Mouse (Mus musculus) midbrain, embryonic 11.5 days (tissue): ENCODE data around the gene Rfwd3. TPM values are rescaled to one million over a fixed set of nuclear protein-coding genes. Genes with fewer than 3 reads are reported as not detected.

Experiments used
- ATAC-seq: fragments of 200-750 bp; cut with Nextera tagmentation; 2 replicates; pipeline ENCODE4 v1.8.0; 2017; ENCODE audit warnings: moderate TSS enrichment, moderate library complexity; ENCODE audit not compliant: low FRiP score
- DNase-seq: peaks from one replicate; pipeline ENCODE4 v3.0.0; 2015; ENCODE audit warnings: low spot score; ENCODE audit errors: missing footprints
- H3K27ac ChIP-seq: fragments of 300-500 bp; sonication (generic); 2 replicates; pipeline ENCODE4 v1.5.1; 2014; ENCODE audit warnings: low read depth, low read length
- H3K27me3 ChIP-seq: fragments of 300-500 bp; sonication (generic); 2 replicates; pipeline ENCODE4 v1.6.1; 2014; ENCODE audit warnings: mild to moderate bottlenecking, low read length, moderate library complexity, mixed read lengths; ENCODE audit not compliant: control insufficient read depth, insufficient read depth
- H3K36me3 ChIP-seq: fragments of 300-500 bp; sonication (generic); 2 replicates; pipeline ENCODE4 v1.6.1; 2014; ENCODE audit warnings: mild to moderate bottlenecking, low read length, moderate library complexity, mixed read lengths; ENCODE audit not compliant: control insufficient read depth, insufficient read depth
- H3K4me1 ChIP-seq: fragments of 300-500 bp; sonication (generic); 2 replicates; pipeline ENCODE4 v1.6.1; 2014; ENCODE audit warnings: low read length; ENCODE audit not compliant: control insufficient read depth, insufficient read depth
- H3K4me2 ChIP-seq: fragments of 300-500 bp; sonication (generic); 2 replicates; pipeline ENCODE4 v1.6.1; 2014; ENCODE audit warnings: mild to moderate bottlenecking, moderate library complexity
- H3K4me3 ChIP-seq: fragments of 300-500 bp; sonication (generic); 2 replicates; pipeline ENCODE4 v1.5.1; 2014; ENCODE audit warnings: low read depth, low read length
- H3K9ac ChIP-seq: fragments of 300-500 bp; sonication (generic); 2 replicates; pipeline ENCODE4 v1.6.1; 2014; ENCODE audit warnings: low read length
- H3K9me3 ChIP-seq: fragments of 300-500 bp; sonication (generic); 2 replicates; pipeline ENCODE4 v1.6.1; 2016; ENCODE audit warnings: low read length; ENCODE audit not compliant: control insufficient read depth
- WGBS: fragments of 180-500 bp; shearing (Covaris S2); extraction: QIAGEN DNeasy Blood & Tissue Kit; methylation state at CpG from one replicate; pipeline ENCODE4 v1.1.7; 2014; 5-methylcytosine and 5-hydroxymethylcytosine counted together
- polyA plus RNA-seq: library from polyadenylated mRNA; unstranded; fragments of >200 nt; fragmentation: Nextera tagmentation; extraction: Ambion mirVana; gene quantifications from 2 replicates; pipeline ENCODE4 v1.2.1, GENCODE M21; 2014

Gene Rfwd3
- polyA plus RNA-seq = 91.4 and 93.6 TPM in 2 replicates

- 0% methylated on average over 63 of the region's 67 CpGs for WGBS
- DNase-seq = peak; percentile 99
- Histone ChIP-seq H3K27ac (peak within 1 kb of the TSS; percentile 72), H3K4me2 (peak within 1 kb of the TSS; percentile 62), H3K27me3 (no peaks in the 10 kb centered on the region), H3K9ac (peak within 1 kb of the TSS; percentile 82), H3K36me3 (peaks cover 3% of the 10 kb centered on the region; the same call in 1 of the 2 replicates), H3K4me3 (peak within 1 kb of the TSS; percentile 76), H3K4me1 (peaks cover 8% of the 10 kb centered on the region; the same call in 1 of the 2 replicates), H3K9me3 (no peaks in the 10 kb centered on the region)
- peak; percentile 99 for ATAC-seq
These were observed at the start of gene Rfwd3 for GRCm38 (mm10) chr8:111299821-111300568. Gene Rfwd3 (minus strand): TSS chr8:111300222.

GRCm38 (mm10) chr8:111343225-111343624 is 43.2 kb upstream of the Rfwd3 start:
- Histone ChIP-seq H3K9me3 (no peaks in the 10 kb centered on the region), H3K4me3 (no peak overlapping the region), H3K9ac (no peak overlapping the region), H3K36me3 (no peaks in the 10 kb centered on the region), H3K4me2 (no peak overlapping the region), H3K4me1 (no peaks in the 10 kb centered on the region), H3K27me3 (peaks cover 3% of the 10 kb centered on the region; the same call in 1 of the 2 replicates), H3K27ac (no peak overlapping the region)
- no peak for ATAC-seq
- DNase-seq = peak; percentile 91
- 20% methylated on average over 5 of the region's 5 CpGs for WGBS

- Histone ChIP-seq H3K27ac (no peak overlapping the region), H3K9me3 (no peaks in the 10 kb centered on the region), H3K4me1 (peaks cover 3% of the 10 kb centered on the region; the same call in 1 of the 2 replicates), H3K4me3 (no peak overlapping the region), H3K36me3 (no peaks in the 10 kb centered on the region), H3K4me2 (no peak overlapping the region), H3K27me3 (peaks cover 13% of the 10 kb centered on the region), H3K9ac (no peak overlapping the region)
- no peak for DNase-seq
- WGBS = 75% methylated on average over 3 of the region's 3 CpGs
- no peak for ATAC-seq
These were observed 40.2 kb upstream of the Rfwd3 start for GRCm38 (mm10) chr8:111340186-111340585.

- ATAC-seq = no peak
- WGBS = 49% methylated on average over 12 of the region's 12 CpGs
- no peak overlapping the region for H3K9ac ChIP-seq
These were observed 38.6 kb upstream of the Rfwd3 start for GRCm38 (mm10) chr8:111338370-111339208.

GRCm38 (mm10) chr8:111337890-111338347 is 37.9 kb upstream of the Rfwd3 start, which contains the start of gene Mlkl:
Gene Mlkl (minus strand): TSS chr8:111338177.
- Histone ChIP-seq H3K36me3 (no peaks in the 10 kb centered on the region), H3K27ac (no peak within 1 kb of the TSS), H3K9ac (peak within 1 kb of the TSS; percentile 41), H3K4me1 (peaks cover 3% of the 10 kb centered on the region; the same call in 1 of the 2 replicates), H3K4me2 (peak within 1 kb of the TSS; percentile 75), H3K4me3 (peak within 1 kb of the TSS; percentile 37), H3K9me3 (no peaks in the 10 kb centered on the region), H3K27me3 (peaks cover 13% of the 10 kb centered on the region)
- WGBS = 1% methylated on average over 29 of the region's 29 CpGs
- DNase-seq (peak; percentile 95), ATAC-seq (no peak)

More at GRCm38 (mm10) chr8:111338370-111339208, 38.6 kb upstream of the Rfwd3 start:
- peaks cover 13% of the 10 kb centered on the region for H3K27me3 ChIP-seq
- peaks cover 3% of the 10 kb centered on the region; the same call in 1 of the 2 replicates for H3K4me1 ChIP-seq
- no peak for DNase-seq
- H3K36me3 ChIP-seq = no peaks in the 10 kb centered on the region
- peak overlapping the region; percentile 37 for H3K4me3 ChIP-seq
- H3K27ac ChIP-seq = no peak overlapping the region
- H3K4me2 ChIP-seq = peak overlapping the region; percentile 75
- H3K9me3 ChIP-seq = no peaks in the 10 kb centered on the region

GRCm38 (mm10) chr8:111337311-111337889 is 37.4 kb upstream of the Rfwd3 start:
- ATAC-seq (no peak), DNase-seq (no peak)
- Histone ChIP-seq H3K9me3 (no peaks in the 10 kb centered on the region), H3K4me2 (peak overlapping the region; percentile 75), H3K9ac (peak overlapping the region; percentile 41), H3K27me3 (peaks cover 13% of the 10 kb centered on the region), H3K4me1 (peaks cover 3% of the 10 kb centered on the region; the same call in 1 of the 2 replicates), H3K36me3 (no peaks in the 10 kb centered on the region), H3K4me3 (peak overlapping the region; percentile 37), H3K27ac (no peak overlapping the region)
- WGBS = 32% methylated on average over 17 of the region's 17 CpGs

GRCm38 (mm10) chr8:111336692-111337091 is 36.7 kb upstream of the Rfwd3 start:
- 81% methylated on average over 4 of the region's 4 CpGs for WGBS
- Histone ChIP-seq H3K9ac (no peak overlapping the region), H3K36me3 (no peaks in the 10 kb centered on the region), H3K4me2 (no peak overlapping the region), H3K9me3 (no peaks in the 10 kb centered on the region), H3K27me3 (peaks cover 13% of the 10 kb centered on the region), H3K27ac (no peak overlapping the region), H3K4me3 (no peak overlapping the region), H3K4me1 (peaks cover 3% of the 10 kb centered on the region; the same call in 1 of the 2 replicates)
- DNase-seq (no peak), ATAC-seq (no peak)

- Histone ChIP-seq H3K9ac (no peak overlapping the region), H3K9me3 (no peaks in the 10 kb centered on the region), H3K4me1 (no peaks in the 10 kb centered on the region), H3K4me2 (no peak overlapping the region), H3K36me3 (no peaks in the 10 kb centered on the region), H3K27me3 (no peaks in the 10 kb centered on the region), H3K4me3 (no peak overlapping the region), H3K27ac (no peak overlapping the region)
- no peak for DNase-seq
- ATAC-seq = no peak
- WGBS = 82% methylated on average over 6 of the region's 6 CpGs
These were observed 25.3 kb upstream of the Rfwd3 start for GRCm38 (mm10) chr8:111325222-111325790.
